Mouse (Mus musculus) spleen, postnatal 36 days (tissue): ENCODE measurements around the gene Gm26741.

Experiments used
- DNase-seq, 2 experiments: peaks; one replicate each; pipeline ENCODE4 v3.0.0; 2022; ENCODE audit warnings: low spot score in 2 of 2, mixed read lengths in 1 of 2

The Gm26741 gene

GRCm38 (mm10) chr10:52389438-52389837 lies 30.9 kb downstream of the Gm26741 start:
- no peak for DNase-seq

GRCm38 (mm10) chr10:52391208-52391607 lies 32.6 kb downstream of the Gm26741 start:
- DNase-seq: no peak

- DNase-seq: no peak
These were observed 38.1 kb downstream of the Gm26741 start for GRCm38 (mm10) chr10:52396647-52397046.

- DNase-seq: no peak
These were observed 40.1 kb downstream of the Gm26741 start for GRCm38 (mm10) chr10:52398715-52399114.

- no peak for DNase-seq
These were observed 41.2 kb downstream of the Gm26741 start for GRCm38 (mm10) chr10:52399722-52400121.

- DNase-seq: no peak
These were observed 46.6 kb downstream of the Gm26741 start for GRCm38 (mm10) chr10:52405160-52405559.

GRCm38 (mm10) chr10:52407526-52407925 lies 49.0 kb downstream of the Gm26741 start:
- DNase-seq: no peak
